Mouse (Mus musculus) right cerebral cortex, adult 18-20 months (tissue): ENCODE results near the gene Lrrc20.

Source experiments
- DNase-seq: peaks from one replicate; pipeline ENCODE4 v3.0.0; 2022; ENCODE audit warnings: mixed read lengths

The Lrrc20 gene

DNA sequence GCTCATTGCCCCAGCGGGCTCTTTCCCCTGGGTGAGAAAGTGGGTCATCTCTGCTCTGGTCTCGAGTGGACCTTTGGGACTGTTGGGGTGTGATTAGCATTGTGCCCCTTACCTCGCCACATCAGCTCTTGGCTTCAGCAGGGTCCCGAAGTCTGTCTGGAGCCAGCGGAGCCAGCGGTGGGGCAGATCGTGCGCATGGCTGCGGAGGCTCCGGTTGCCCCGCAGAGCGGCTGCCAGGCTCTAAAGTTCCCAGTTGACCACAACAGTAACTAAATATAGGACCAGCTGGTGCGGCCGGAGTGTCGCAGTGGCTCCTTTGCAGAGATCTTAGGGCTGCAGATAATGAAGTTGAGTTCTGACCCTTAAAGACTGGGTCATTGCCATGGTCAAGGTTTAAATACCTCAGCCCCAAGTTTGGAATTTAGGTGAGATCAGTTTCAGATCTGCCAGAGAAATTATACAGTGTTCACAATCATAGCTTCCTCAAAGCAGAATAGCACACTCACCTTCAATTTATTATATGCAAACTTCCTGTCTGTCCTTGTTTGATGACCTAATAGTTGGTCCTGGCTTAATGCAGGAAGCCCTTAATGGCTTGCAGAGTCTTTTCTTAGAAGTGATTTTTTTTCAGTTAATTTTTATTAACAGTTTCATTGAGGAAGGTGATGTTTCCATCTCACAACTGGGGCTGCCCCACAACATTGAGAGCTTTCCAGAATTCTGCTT, 1.0 kb downstream of the Lrrc20 start:
- DNase-seq, result no peak

DNA sequence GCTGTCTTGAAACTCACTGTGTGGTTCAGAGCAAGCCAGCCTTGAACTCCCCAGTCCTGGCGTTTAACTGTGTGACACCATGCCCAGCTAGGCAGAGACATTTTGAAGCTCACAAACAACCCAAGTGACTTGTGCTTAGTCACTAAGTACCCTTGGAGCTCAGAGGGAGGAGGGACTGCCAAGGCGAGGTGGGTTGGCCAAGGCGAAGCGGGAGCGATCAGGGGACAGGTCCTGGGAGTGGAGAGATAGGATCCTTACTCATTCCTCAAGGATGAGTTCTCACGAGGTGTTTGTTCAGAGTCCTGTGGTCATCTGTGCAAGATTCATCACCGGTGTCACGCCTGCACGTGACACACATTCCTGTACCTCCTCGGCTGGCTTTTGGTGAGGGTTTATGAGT, 3.9 kb downstream of the Lrrc20 start:
- DNase-seq, result no peak

- DNase-seq, result no peak
These were observed 4.3 kb downstream of the Lrrc20 start for GRCm38 (mm10) chr10:61479927-61480326.

- DNase-seq, result no peak
These were observed 4.9 kb downstream of the Lrrc20 start for GRCm38 (mm10) chr10:61480488-61480887.

- no peak for DNase-seq
These were observed 7.2 kb downstream of the Lrrc20 start for GRCm38 (mm10) chr10:61482771-61483170.

DNA sequence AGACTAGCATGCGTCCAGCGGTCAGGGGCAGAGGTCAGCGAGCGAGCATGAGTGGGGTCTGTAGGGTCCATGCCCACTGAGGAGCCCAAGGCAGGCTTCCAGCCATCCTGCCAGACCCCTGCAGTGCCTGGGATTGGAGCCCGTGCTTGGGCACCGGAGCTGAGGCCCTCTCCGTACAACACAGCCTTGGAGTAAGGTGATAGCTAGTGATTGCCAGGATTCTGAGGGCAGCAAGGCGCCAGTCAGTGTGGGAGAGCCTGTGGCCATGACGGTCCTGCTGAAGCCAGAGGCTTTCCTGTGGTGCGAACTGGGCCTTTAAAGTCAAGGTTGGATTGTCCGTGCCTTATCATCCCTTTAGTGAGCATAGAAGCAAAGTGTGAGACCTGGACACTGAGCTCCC, 9.2 kb downstream of the Lrrc20 start:
- DNase-seq, result no peak

- no peak for DNase-seq
These were observed 11.1 kb downstream of the Lrrc20 start for GRCm38 (mm10) chr10:61486551-61487339.

DNA sequence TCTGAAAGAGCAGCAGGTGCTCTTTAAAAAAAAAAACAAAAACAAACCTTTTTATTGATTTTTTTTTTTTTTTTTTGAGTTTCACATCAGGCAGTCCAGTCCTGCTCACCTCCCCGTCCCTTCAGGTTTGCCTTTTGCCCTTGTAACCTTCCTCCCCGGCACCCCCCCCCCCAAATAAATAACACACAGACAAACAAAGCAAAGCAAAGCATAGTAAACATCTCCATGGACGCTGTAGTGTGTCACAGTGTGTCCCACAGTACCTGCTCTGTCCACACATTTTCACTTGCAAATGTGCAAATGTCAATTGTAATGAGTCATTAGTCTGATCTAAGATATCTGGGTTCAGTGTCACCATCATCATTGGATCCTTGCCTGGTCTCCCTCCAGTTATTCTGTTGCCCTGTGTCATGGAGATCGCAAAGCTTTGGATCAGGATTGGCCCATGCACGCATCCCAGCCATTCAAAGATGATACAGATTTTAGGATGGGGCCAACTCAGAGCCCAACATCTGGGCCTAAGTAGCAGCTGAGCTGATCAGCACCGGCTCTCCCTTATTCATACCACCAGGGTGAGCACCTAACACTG, 13.0 kb downstream of the Lrrc20 start:
- no peak for DNase-seq

DNA sequence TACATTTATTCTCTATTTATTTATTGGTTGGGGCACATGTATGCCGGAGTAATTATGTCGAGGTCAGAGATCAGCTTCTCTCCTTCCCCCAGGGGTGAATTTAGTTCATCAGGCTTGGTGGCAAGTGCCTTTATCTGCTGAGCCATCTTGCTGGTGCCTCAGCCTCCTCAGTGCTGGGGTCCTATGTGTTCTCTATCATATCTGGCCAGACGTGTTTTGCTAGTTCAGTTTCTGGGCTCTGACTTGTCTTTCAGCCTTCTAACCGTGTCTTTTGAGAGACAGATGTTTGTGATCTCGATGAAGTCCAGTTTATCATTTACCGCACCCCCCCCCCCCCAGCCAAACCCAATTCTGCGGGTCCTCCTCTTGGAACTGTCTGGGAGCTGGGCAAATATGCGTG, 16.0 kb downstream of the Lrrc20 start:
- no peak for DNase-seq

DNA sequence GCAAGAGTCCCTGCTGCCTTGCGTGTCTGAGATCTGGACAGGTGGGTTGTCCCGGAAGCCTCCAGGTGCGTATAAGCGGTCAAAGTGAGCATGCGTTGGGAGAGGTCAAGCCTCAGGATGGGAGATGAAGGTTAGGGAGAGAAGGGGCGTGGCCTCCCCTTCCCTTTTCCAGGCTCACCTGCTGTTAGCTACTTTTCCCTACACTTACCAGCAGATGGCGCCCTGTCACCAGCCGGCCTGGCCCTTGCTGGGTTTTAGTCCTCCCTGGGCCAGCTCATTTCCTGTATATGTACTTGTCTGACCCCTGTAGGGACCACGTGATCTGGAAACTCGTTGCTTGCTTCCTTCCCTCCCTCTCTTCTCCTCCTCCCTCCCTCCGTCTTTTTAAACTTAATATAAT, 16.4 kb downstream of the Lrrc20 start:
- DNase-seq, result peak; percentile 71

GRCm38 (mm10) chr10:61495461-61495860, 19.9 kb downstream of the Lrrc20 start:
- DNase-seq, result no peak

DNA sequence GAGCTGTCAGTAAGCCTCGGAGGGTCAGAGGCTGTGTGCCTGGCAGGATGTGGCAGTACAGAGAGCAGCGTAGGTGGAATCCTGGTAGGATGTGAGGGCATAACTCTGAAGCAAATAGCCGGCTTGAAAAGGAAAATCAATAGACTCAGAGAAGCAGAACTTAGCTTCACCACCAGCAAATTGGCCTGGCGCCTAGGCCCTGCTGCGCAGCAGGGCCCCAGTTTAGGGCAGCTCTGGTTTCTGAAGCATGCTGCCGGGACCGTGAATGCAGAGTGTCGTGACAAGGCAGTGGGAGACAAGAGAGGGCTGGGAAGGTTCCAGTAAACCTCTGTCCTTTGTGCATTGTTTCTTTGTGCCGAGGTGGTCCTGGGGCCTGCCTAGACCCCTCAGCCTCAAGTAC, 20.6 kb downstream of the Lrrc20 start:
- no peak for DNase-seq

GRCm38 (mm10) chr10:61499505-61500466, 24.2 kb downstream of the Lrrc20 start:
- no peak for DNase-seq

- DNase-seq, result no peak
These were observed 25.2 kb downstream of the Lrrc20 start for GRCm38 (mm10) chr10:61500756-61501155.

GRCm38 (mm10) chr10:61504073-61504472, 28.5 kb downstream of the Lrrc20 start:
- no peak for DNase-seq

DNA sequence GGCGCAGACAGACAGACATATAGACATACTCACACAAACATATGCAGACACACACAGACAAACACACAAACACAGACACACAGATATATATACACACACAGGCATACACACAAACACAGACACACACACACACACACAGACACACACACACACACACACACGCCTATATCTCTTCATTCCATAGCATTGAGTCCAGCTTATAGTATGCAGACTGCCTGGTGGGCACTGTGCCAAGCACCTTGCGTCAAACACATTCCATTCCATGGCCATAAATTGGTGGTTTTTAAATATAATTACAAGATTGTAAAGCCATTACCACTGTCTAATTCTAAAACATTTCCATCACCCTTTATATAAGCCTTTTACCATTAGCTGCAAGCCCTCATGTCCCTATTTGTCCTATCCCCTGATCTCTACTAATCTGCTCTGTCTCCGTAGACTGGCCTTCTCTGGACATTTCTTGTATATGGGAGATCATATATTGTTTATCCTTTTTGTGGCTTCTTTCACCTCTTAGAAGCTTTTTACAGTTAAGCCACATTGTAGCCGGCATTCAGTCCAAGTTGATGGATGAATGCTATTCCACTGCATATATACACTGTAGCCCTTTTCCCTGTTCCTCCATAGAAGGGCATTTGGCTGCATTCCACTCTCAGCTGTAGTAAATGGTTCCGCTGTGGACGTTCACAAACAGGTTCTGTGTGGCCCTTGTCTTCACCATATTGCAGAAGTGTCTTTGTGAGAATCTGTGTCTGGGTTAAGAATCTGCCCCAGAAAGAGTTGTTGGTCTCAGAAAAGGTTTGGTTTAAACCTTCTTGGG, 31.0 kb downstream of the Lrrc20 start:
- DNase-seq, result no peak

DNA sequence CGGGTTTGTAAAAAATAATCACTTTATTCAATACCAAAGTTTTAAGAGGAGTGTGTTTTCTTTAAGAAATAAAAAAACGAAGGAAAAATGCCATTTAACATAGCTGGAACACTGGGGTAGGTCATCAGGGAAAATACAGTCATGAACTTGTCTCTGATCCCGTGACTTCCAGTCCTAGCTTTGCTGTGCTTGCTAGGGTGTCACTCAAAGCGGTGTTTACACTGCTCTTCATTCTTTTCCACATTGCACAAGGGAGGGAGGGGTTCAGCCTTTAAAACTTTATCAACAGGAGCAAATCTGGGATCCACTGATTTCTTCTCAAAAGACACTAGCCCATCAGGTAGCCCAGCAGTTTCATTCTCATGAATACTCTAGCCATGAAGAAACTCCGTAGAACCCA, 34.3 kb downstream of the Lrrc20 start:
- no peak for DNase-seq

DNA sequence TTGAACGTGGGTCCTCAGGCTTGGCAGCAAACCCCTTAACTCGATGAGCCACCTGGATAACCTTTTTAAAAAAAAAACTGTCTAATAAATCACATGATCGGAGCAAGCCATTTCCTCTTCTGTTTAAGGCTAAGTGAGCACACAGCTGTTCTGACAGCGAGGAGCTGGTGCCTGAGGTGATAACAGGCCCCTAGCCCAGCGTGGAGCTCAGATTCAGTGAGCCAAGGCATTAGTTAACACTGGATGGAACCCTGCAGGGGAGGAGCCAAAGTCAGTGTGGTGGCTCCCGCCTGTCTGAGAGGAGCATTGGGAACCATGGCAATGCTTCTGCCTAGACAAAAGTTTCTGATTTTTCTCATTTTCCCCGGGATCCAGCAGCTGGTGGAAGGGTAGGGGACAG, 35.2 kb downstream of the Lrrc20 start:
- DNase-seq, result no peak

- no peak for DNase-seq
These were observed 36.8 kb downstream of the Lrrc20 start for GRCm38 (mm10) chr10:61512215-61512889.

DNA sequence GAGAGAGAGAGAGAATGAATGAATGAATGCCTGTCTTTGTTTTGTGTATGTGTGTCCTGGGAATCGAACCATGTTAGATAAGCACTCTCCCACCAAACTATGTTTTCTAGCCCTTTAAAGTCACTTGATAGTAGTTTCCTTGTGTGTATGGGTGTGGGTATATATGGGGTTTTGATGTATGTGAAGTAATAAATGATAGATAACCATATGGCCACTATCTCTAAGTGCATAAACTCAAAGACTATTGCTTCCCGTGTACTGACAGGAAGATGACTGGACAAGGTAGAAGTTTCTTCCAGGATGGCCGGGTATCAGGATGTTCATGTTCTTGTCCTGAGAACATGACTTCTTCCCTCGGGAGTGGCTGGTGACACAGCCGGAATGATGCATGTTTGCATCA, 41.3 kb downstream of the Lrrc20 start:
- no peak for DNase-seq
